Mouse (Mus musculus) cerebellum, postnatal 10 days (tissue): ENCODE results near the gene Dgke.

Experiments used
- DNase-seq, 2 experiments: peaks; one replicate each; pipeline ENCODE4 v3.0.0; 2021; ENCODE audit warnings: mixed read lengths in 2 of 2

Dgke gene

GRCm38 (mm10) chr11:89031189-89031588, 35.5 kb downstream of the Dgke start:
- no peak for DNase-seq

GRCm38 (mm10) chr11:89030552-89030951, 36.1 kb downstream of the Dgke start:
- no peak for DNase-seq

DNA sequence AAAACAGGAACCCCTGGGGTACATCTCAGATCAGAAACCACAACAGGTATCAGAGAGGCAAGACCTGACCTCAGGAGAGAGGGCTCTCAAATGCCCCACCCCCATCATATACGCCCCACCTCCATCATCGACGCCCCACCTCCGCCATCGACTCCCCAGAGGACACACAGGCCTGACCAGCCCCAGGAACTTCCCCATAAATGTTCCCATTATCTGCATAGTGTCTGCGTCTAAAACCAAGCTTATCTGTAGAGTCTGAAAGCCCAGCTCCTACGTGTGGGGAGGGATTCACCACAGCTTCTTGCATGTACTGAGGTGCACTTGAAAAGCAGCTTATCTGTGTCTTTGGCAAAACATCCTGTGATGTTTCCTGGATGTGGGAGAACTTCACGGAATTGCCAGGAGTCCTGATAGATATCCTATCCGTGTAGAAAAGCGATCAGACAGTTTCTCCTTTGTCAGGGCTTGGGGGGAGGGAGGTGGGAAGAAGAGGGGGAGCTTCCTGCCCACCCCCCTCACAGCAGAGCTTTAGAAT, 37.7 kb downstream of the Dgke start:
- no peak for DNase-seq

DNA sequence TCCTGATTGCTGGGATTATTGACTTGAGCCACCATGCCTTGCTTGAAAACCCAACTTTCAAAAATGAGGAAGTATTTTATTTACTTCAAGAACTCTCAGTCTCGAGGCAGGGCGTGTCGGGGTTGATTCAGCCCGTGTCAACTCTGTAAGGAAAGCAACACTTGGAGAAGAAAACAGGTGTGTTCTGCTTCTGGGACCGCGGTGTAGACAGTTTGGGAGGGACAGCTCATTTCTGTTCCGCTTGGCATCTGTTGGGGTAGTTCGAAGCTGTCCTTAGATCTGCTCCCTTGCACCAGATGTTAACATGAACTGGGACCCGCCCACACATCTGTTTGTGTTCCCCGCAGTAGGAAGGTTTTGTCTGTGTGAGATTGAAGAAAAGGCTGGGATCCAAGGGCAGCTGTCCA, 38.7 kb downstream of the Dgke start:
- DNase-seq = no peak

DNA sequence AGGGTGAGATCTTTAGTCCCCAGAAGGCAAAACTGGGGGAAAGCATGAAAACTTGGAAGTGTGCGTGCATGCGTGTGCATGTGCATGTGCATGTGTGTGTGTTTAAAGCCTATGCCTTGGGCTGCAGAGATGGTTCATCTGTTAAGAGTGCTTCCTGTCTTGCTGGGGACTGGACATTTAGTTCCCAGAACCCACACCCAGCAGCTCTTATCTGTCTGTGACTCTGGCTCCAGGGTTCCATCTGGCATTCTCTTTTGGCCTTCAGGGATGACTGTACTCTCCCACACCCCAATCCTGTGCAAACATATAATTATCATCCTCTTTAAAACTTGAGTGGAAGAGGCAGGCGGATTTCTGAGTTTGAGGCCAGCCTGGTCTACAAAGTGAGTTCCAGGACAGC, 40.5 kb downstream of the Dgke start:
- no peak for DNase-seq

DNA sequence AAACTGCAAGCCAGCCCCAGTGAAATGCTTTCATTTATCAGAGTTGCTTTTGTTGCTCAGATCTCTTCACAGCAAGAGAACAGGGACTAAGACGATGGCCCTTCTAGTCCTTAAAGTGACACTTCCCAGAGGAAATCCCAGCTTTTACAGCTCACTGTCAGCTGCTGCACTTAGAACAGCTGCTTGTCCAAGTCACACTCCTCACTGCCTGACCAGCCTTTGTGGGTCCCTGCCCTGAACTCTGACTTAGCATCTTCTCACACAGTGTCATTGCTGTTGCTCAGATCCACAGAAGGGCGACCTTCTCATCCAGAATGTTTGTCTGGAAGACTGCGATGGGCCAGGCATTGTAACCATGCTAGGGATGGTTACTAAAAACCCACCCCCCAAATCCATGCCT, 41.0 kb downstream of the Dgke start:
- DNase-seq = no peak

- peak; percentile 76 to 79 for DNase-seq
These were observed 42.3 kb downstream of the Dgke start for GRCm38 (mm10) chr11:89024181-89024881.

GRCm38 (mm10) chr11:89023477-89023876, 43.2 kb downstream of the Dgke start:
- no peak for DNase-seq

- no peak for DNase-seq
These were observed 44.4 kb downstream of the Dgke start for GRCm38 (mm10) chr11:89022120-89022731.

GRCm38 (mm10) chr11:89021687-89022086, 45.0 kb downstream of the Dgke start:
- no peak for DNase-seq

DNA sequence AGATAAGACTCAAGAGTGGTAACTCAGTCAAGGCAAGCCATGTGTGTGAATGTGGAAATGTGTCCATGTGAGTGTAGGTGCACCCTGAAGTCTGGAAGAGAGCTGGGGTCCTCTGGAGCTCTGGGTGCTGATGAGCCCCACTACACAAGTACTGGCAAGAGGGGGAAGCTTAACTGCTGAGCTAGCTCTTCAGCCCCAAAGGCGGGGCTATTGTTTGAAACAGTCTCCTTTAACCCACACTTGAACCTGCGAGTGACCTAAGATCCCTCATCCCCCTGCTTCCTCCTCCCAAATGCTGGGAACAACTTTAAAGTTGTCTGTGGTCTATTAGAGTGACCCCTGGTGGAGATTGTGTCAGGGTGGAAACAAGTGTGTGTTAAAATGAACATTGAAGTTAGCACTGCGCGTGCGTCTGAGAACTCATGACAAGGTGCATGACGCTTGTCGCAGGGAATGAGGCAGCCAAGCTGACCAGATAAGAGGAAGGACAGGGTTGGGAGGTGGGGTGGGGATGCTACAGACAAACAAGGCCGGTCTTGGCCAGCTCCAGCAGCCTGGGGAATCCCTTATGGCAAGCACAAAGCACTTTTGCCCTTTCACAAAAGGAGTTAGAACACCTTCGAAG, 45.9 kb downstream of the Dgke start:
- DNase-seq = peak in 1 of 2 experiments; percentile 25

GRCm38 (mm10) chr11:89017514-89018182, 49.0 kb downstream of the Dgke start:
- no peak for DNase-seq

- no peak for DNase-seq
These were observed 54.4 kb downstream of the Dgke start for GRCm38 (mm10) chr11:89012241-89012640.

DNA sequence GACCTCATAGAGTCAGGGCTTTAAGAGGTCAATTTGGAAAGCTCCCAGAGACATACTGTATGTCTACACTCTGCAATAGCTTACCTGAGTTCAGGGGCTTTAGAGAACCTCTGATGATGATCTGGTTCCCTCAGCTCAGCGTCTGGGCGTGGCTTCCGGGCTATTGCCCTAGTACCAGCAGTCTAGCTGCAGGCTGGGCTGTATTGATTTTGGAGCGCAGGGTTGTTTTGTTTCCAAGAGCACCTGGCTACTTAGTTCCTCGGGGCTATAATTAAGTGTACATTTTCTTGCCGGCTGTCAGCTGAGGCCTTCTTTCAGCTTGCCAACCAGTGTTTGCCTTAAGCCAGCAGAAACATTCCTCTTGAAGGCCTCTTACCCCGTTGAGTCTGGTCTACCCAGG, 57.2 kb downstream of the Dgke start:
- DNase-seq = no peak

GRCm38 (mm10) chr11:89009066-89009465, 57.6 kb downstream of the Dgke start:
- no peak for DNase-seq

DNA sequence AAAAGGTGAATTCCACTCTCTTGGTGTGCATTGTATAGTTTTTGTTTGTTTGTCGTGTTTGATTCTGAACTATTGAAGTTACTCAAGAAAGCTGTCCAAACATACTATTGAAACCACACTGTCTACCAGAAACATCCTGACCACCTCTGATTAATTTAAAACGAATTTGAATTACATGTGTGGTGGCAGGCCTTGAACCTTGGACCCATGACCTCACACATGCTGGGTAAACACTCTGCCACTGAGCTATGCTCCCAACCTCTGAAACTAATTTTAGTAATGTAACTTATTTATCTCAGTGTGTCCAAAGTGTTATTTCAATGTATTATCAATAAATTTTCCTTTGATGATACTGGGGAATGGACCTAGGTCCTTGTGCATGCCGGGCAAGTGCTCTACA, 59.1 kb downstream of the Dgke start:
- no peak for DNase-seq

GRCm38 (mm10) chr11:89006404-89006803, 60.2 kb downstream of the Dgke start:
- no peak for DNase-seq

GRCm38 (mm10) chr11:89005473-89005872, 61.2 kb downstream of the Dgke start:
- no peak for DNase-seq

- no peak for DNase-seq
These were observed 62.9 kb downstream of the Dgke start for GRCm38 (mm10) chr11:89003726-89004125.

- peak in 1 of 2 experiments; percentile 23 for DNase-seq
These were observed 63.6 kb downstream of the Dgke start for GRCm38 (mm10) chr11:89003078-89003477.

DNA sequence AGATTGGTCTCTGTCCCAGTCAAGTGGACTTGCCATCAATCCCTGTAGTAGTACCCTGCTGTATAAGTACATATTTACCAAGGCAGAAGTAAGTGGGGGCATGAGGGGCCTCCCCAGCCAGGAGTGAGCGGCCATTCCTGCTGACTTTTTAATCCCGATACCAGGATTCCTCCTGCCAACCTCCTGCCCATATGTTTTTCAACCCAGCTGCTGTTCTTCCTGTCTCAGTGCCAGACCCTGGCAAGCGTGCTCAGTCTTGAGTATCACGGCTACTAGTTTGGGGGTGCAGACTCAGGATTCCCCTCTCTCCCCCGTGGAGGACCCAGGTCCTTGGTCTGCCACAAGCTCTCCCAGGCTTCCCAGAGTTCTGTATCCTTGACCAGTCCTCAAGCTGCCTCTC, 64.0 kb downstream of the Dgke start:
- DNase-seq = peak; percentile 68 to 76

DNA sequence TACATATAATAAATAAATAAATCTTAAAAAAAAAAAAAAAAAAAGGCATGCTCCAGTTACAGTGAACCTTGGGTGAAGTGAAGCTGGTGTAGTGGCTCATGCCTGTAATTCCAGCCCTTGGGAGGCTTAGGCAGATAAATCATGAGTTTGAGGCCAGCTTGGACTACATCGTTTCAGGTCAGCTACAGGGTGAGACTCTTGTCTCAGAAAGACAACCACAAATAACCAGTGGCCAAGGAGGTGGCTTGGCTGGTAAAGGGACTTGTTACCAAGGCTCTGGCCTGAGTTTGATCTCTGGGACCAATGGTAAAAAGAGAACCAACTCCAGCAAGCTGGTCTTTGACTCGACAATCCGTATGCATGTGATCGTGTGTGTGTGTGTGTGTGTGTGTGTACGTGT, 64.6 kb downstream of the Dgke start:
- DNase-seq = no peak

DNA sequence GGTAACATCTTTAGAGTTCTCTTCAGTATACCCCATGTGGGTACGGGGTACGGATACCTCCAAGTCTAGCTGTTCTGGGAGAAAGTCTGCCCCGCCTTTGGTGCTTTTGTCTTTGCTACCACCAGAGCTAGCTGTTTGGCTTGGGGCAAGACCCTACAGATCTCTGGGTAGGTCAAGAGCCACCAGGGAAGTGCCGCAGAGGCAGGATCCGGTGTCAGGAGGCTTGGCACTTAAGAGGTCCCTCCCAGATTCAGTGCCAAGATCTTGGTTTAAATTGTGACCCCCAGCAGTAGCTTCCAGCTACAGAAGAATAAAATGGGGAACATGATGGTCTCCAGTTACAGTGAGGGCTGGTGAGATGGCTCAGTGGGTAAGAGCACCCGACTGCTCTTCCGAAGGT, 65.1 kb downstream of the Dgke start:
- no peak for DNase-seq

- no peak for DNase-seq
These were observed 66.2 kb downstream of the Dgke start for GRCm38 (mm10) chr11:89000527-89000819.
